Mouse (Mus musculus) forebrain, embryonic 12.5 days (tissue): ENCODE results near the gene Msh6. TPM values are rescaled to one million over a fixed set of nuclear protein-coding genes. Genes with fewer than 3 reads are reported as not detected.

ENCODE experiments used
- polyA plus RNA-seq: library from polyadenylated mRNA; unstranded; fragments of >200 nt; fragmentation: Nextera tagmentation; extraction: Ambion mirVana; gene quantifications from 2 replicates; pipeline ENCODE4 v1.2.1, GENCODE M21; 2016

Gene Msh6
- polyA plus RNA-seq, 1 experiment from 2014 or later: 85.5 TPM

Other genes with a start within 250 kb of the Msh6 start
- gene Kcnk12, start 177.1 kb upstream of the Msh6 start, polyA plus RNA-seq: 0.09 and 0.26 TPM in 2 replicates
- gene Rpl36-ps4, start 54.1 kb upstream of the Msh6 start, polyA plus RNA-seq: not detected in 2 replicates
- gene Fbxo11, start 90.2 kb downstream of the Msh6 start, polyA plus RNA-seq: 32.2 and 39.5 TPM in 2 replicates